Mouse (Mus musculus) testis, postnatal 10 days (tissue): Measurements from ENCODE around the gene Ccdc107.
"Not testable (repeated sequence)": the region's sequence is repeated elsewhere in the genome, so short reads cannot be mapped to it uniquely, and the experiment has no call there.

ENCODE experiments used
- DNase-seq: peaks from one replicate; pipeline ENCODE4 v3.0.0; 2021; ENCODE audit warnings: low spot score

Ccdc107 gene

GRCm38 (mm10) chr4:43485666-43486065, 7.0 kb upstream of the Ccdc107 start:
- not testable (repeated sequence) for DNase-seq

GRCm38 (mm10) chr4:43489611-43490010, 3.1 kb upstream of the Ccdc107 start:
- no peak for DNase-seq

- no peak for DNase-seq
These were observed 1.9 kb upstream of the Ccdc107 start for GRCm38 (mm10) chr4:43490801-43491200.

- no peak for DNase-seq
These were observed 439 bp upstream of the Ccdc107 start for GRCm38 (mm10) chr4:43492101-43492820.

GRCm38 (mm10) chr4:43493186-43493845, 616 bp downstream of the Ccdc107 start:
- peak; percentile 99 for DNase-seq

GRCm38 (mm10) chr4:43493846-43494240, 1.1 kb downstream of the Ccdc107 start:
- DNase-seq, result no peak

- DNase-seq, result no peak
These were observed 3.9 kb downstream of the Ccdc107 start for GRCm38 (mm10) chr4:43496587-43496986.

GRCm38 (mm10) chr4:43497405-43497804, 4.7 kb downstream of the Ccdc107 start:
- no peak for DNase-seq

- no peak for DNase-seq
These were observed 5.2 kb downstream of the Ccdc107 start for GRCm38 (mm10) chr4:43497946-43498345.

GRCm38 (mm10) chr4:43498983-43499382, 6.3 kb downstream of the Ccdc107 start:
- DNase-seq, result no peak

GRCm38 (mm10) chr4:43499407-43500333, 7.0 kb downstream of the Ccdc107 start, which contains the start of gene Arhgef39:
Arhgef39 (minus strand) TSS chr4:43499695.
- peak; percentile 91 for DNase-seq

- DNase-seq, result no peak
These were observed 10.3 kb downstream of the Ccdc107 start for GRCm38 (mm10) chr4:43503041-43503440.

GRCm38 (mm10) chr4:43503506-43503905, 10.8 kb downstream of the Ccdc107 start:
- no peak for DNase-seq

- DNase-seq, result no peak
These were observed 11.6 kb downstream of the Ccdc107 start for GRCm38 (mm10) chr4:43504269-43504668.

- no peak for DNase-seq
These were observed 13.4 kb downstream of the Ccdc107 start for GRCm38 (mm10) chr4:43506074-43506473.

GRCm38 (mm10) chr4:43506536-43507185, 14.0 kb downstream of the Ccdc107 start, which contains the start of gene Car9:
Car9 (plus strand) TSS chr4:43506966.
- DNase-seq, result no peak

- DNase-seq, result no peak
These were observed 15.4 kb downstream of the Ccdc107 start for GRCm38 (mm10) chr4:43507938-43508665.

GRCm38 (mm10) chr4:43508666-43508997, 15.9 kb downstream of the Ccdc107 start:
- DNase-seq, result no peak

- DNase-seq, result no peak
These were observed 16.4 kb downstream of the Ccdc107 start for GRCm38 (mm10) chr4:43509109-43509508.

- no peak for DNase-seq
These were observed 19.2 kb downstream of the Ccdc107 start for GRCm38 (mm10) chr4:43511675-43512454.
